Comparison of ENCODE assay signal across 24 mouse cellular contexts in the genomic region with DNA sequence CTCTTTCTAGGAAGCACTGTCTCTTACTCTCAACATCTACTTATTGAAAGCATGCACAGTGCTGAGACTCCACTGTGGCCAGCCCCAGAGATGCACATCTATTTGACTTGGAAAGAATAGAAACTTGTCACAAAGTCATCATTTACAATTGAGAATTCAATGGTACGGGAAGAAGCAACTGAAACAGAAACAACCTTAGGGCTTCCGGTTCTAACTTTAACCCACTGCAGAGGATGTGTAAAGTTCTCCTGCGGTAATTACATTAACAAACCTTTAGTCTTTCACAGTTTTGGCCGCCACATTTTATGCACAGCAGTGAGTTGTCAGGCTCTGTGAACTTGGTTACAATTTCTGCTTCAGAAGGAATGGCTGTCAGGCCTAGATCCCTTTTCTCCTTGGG. TPM values are rescaled to one million over a fixed set of nuclear protein-coding genes. Genes with fewer than 3 reads are reported as not detected.
A peak's percentile ranks its signal among the peaks of the same experiment; 100 is the strongest.
DNase-seq lines count a peak whose midpoint lies in the region.
"Had no signal": no experiment of that assay in that cellular context is flagged by ENCODE, and none has a peak within 500 bp of the region (broad histone marks: within the 10 kb centered on the region; RNA-seq: fewer than 3 reads in every experiment).

No protein-coding gene starts in this region.

- peak; percentile 53 for DNase-seq in CD4-positive, CD25-positive, alpha-beta regulatory T cell, adult 2 months (ENCODE audit: low read depth, low spot score)
- DNase-seq in T-cell, adult 2 months (ENCODE audit: low spot score), result peak; percentile 29
- DNase-seq in induced T-regulatory cell, adult 2 months (ENCODE audit: low read depth), result peak; percentile 75
- peak; percentile 4 to 21 for DNase-seq in natural killer cell, adult 2 months (ENCODE audit: low spot score in 2 of 2)
- DNase-seq in heart, postnatal 36 days, result no peak
- DNase-seq in cerebellum, adult 9-11 months, result no peak
- DNase-seq in layer of hippocampus, adult 9-11 months, result no peak
- no peak for DNase-seq in urinary bladder, postnatal 4 days (ENCODE audit: low spot score in 2 of 2)
- DNase-seq: adrenal gland, postnatal 10 days; adrenal gland, postnatal 36 days; B cell, adult 2 months; cerebellum, adult 11 months; cerebellum, adult 8-10 months; cerebellum, postnatal 14 days; gastrocnemius, postnatal 10 days; gastrocnemius, postnatal 36 days; kidney, adult 8-10 months had no signal

- intact Hi-C loops in heart, postnatal 36 days (cut with DNase I), result no loop called here

RNA-seq across cellular contexts. Expression of gene Spp2, which starts 43.9 kb away (rescaled TPM):
- not detected for total RNA-seq in heart, postnatal 36 days (2021)
- total RNA-seq: adrenal gland, postnatal 36 days; common myeloid progenitor, adult 5-6 weeks; gastrocnemius, adult 18-20 months; gastrocnemius, postnatal 36 days; granulocyte monocyte progenitor cell, adult 5-6 weeks; heart, adult 8-10 months; heart, postnatal 25 days; MEL had no signal

RNA-seq across cellular contexts. Expression of gene Glrp1, which starts 59.2 kb away (rescaled TPM):
- total RNA-seq in heart, postnatal 36 days (2021), result not detected
- total RNA-seq: adrenal gland, adult 18-20 months; adrenal gland, postnatal 10 days; adrenal gland, postnatal 36 days; gastrocnemius, adult 18-20 months; gastrocnemius, postnatal 10 days; gastrocnemius, postnatal 36 days; heart, postnatal 25 days; MEL had no signal

Comparison
In these comparisons a context has a peak if more than half of its experiments do, and no peak if none do; other contexts are left out.
1. DNase-seq: peak in CD4-positive, CD25-positive, alpha-beta regulatory T cell, adult 2 months (single experiment), T-cell, adult 2 months (single experiment), induced T-regulatory cell, adult 2 months (single experiment) and natural killer cell, adult 2 months (2 of 2); none in heart, postnatal 36 days (0 of 2), cerebellum, adult 9-11 months (single experiment), layer of hippocampus, adult 9-11 months (single experiment) and urinary bladder, postnatal 4 days (0 of 2).